Mouse (Mus musculus): ENCODE data around the gene Espn.

Gene Espn

DNA sequence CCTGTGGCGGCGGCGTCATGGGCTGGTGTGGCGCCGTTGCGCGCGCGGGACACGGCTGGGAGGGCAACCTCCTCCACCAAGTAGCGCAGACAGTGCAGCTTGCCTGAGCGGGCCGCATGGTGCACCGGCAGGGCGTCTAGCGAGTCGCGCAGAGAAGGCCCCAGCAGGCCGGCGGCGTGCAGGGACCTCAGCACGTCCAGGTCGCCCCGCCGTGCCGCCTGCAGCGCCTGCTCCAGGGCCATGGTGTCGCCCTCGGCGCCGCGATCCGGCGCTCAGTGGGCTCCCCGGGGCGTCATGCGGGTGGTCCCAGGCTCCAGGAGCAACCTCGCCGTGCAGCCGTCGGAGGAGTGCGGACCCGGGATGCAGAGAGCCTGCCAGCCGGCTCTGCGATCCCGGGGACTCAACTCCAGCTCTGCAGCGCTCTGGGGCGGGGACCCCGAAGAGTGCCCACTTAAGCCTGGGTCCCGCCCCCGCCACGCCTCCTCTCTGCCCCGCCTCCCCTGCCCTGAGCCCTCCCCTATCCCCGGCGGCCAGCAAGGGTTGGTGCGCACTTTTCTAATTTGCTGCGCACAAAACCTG is at the start of gene Espn:
Gene Espn, minus strand, starts transcription at position 406 of the 579 bp plus-strand sequence.
- peak in 1 of 2 experiments; percentile 67 for DNase-seq

- no peak for DNase-seq
Measured at GRCm38 (mm10) chr4:152201492-152201891, 49.3 kb upstream of the Espn start.

- no peak for DNase-seq
Measured at GRCm38 (mm10) chr4:152199617-152200016, 47.4 kb upstream of the Espn start.

GRCm38 (mm10) chr4:152197545-152197944 is 45.4 kb upstream of the Espn start:
- no peak for DNase-seq

GRCm38 (mm10) chr4:152196276-152196675 is 44.1 kb upstream of the Espn start:
- no peak for DNase-seq

DNA sequence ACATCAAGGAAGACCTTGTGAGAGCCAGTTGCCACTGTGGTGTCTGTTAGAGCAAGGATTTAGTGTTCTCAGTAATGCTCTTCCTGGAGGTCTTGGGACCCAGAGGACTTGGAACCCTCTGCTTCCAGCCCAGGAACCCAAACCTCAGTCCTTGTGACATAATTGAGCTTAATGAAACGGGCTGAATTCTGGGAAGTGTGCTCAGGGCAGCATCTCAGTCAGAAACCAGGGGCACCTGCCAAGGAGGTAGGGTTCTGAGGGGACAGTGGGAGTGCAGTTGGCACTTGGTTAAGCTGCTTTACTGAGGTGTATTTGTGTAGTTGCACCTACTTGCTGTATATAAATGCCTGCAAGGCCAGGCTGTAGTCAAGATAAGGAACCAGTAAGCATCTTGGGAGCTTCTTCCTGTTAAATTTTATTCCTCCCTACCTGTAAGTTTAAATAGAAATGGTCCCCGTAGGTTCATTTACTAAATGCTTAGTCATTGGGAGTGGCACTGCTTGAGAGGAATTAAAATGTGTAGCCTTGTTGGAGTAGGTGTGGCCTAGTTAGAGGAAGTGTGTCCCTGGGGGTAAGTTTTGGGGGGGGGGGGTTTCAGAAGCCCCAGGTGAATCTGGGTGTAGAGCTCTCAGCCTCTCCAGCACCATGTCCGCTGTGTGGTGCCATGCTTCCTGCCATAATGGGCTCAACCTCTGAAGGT is 42.5 kb upstream of the Espn start:
- DNase-seq = peak; percentile 71 to 76

DNA sequence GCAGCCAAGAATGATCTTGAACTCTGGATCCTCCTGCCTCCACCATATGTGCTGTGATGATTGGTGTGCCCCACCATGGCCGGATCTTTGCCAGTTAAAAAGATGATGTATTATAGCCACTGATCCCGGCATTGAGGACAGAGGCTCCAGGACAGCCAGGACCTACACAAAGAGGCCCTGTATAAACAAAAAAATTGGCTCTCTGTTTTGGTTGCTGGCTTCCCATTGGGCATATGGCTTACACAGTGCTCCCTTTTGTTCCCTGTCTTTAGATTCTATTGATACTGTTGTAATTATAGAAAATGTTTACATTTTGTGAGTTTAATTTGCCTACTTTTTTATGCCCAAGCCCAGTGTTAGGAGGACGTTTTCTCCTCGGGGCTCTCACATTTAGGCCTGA is 40.4 kb upstream of the Espn start:
- DNase-seq = no peak

- DNase-seq = no peak
Measured at GRCm38 (mm10) chr4:152190701-152191100, 38.5 kb upstream of the Espn start.

DNA sequence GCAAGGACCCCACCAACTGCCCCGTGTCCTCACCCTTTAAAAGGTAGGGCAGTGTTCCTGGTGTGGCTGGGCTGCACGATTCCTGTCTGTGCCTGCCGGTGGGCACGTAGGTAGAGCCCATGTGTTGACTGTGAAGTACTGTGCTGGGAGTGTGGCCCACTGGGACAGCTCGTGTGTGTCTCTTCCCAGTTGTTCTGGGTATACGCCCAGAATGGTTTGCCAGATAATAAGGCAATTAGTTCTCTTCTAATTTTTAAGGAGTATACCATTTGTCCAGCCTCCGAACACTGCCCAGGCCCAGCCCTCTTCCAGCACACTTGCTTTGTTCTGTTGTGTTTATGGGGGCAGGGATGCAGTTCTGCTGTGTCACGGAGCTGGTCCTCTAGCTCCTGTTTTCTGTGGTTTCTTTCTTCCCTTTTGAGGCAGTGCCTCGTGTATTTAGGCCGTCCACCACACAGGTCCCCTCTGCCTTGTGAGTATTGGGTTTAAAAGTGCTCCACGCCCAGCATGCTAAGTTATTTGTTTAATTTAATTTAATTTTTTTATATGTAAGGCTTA is 38.0 kb upstream of the Espn start:
- DNase-seq = no peak

DNA sequence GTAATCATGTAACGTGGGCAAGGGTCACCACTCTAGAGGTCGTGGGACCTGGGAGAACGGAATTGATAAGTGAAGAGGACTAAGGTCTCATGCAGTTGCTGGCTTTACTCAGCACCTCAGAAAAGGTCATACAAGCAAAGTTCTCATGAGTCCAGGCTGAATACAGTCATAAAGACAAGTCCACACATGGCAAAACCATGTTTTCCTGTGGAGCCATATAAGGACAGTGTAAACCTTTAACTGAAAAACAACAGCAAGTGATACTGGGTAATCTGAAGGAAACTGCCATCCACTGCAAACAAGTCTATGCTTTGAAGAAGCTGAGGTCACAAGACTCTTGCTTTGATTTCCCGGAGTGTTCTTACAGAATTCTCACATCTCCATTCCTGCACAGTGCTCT is 37.5 kb upstream of the Espn start:
- no peak for DNase-seq

GRCm38 (mm10) chr4:152189071-152189470 is 36.9 kb upstream of the Espn start:
- no peak for DNase-seq

GRCm38 (mm10) chr4:152188651-152189050 is 36.5 kb upstream of the Espn start:
- DNase-seq = no peak

- no peak for DNase-seq
Measured at GRCm38 (mm10) chr4:152187142-152187541, 35.0 kb upstream of the Espn start.

DNA sequence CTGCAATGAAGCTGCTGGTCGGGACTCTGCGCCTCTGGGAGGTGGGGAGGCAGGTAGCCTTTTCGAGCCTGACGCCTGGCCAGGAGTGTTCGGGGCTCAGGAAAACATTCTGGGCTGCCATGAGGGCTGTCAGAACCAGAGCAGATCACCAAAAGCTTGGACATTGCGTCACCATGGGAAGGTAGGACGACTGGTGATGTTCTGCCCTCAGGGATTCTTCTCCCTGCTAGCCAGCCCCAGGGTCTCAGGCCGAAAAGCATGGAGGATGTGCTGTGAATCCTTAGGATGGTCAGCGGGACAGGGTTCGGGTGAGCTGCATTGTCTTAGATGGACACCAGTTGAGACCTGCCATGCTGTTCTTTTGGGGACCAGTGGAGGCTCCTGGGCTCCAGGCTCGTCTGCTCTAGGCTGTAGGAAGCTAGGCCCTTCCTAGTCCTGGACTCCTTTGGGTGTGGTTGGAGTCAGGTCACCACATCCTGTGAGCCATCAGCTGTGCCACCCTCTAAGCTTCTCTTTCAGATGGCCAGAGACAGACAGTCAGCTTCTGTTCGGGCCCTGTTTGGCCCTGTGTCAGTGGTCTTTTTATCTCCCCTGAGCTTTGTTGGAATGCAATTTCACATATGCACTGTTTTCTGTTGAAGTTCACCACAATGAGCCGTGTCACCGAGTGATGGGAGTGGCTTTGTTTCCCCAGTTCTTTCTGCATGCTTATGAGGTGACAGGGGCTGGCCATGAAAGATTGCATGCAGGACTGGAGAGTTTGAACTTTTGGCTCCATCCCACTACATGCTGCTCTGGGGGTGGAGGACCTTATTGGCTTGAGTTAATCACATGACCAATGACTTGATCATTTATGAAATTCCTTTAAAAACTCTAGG is 34.3 kb upstream of the Espn start:
- no peak for DNase-seq

GRCm38 (mm10) chr4:152185510-152186204 is 33.5 kb upstream of the Espn start:
- DNase-seq = peak in 1 of 2 experiments; percentile 33

DNA sequence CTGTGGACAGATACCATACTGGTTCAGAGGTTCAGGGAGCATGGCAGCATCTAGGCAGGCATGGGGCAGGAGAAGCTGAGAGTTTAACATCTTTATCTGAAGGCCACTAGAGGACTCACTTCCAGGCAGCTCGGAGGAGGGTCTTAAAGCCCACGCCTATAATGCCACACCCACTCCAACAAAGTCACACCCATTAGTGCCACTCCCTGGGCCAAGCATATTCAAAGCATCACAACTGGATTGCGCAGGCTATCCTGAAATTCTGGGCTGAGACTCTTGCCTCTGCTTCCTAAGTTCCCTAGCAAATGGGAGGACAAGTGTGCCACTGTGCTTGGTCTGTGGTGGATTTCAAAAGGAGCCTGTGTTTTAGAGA is 33.0 kb upstream of the Espn start:
- DNase-seq = no peak

GRCm38 (mm10) chr4:152184353-152185035 is 32.3 kb upstream of the Espn start:
- peak; percentile 71 to 76 for DNase-seq

DNA sequence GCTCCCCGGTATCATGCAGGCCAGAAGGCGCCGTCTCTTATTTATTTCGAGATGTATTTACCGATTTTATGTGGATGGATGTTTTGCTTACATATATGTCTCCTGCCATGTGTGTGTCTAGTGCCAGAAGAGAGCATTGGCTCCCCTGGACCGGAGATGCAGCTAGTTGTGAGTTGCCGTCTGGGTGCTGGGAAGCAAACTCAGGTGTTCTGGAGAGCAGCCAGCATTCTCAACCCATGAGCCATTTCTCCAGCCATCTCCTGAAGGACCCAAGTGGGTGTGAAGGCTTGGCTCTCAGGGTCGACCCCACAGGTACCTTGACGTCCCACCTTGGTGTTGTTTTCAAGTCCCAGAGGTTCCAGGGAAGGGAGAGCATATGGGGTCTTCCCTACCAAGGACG is 30.0 kb upstream of the Espn start:
- DNase-seq = no peak

- DNase-seq = peak; percentile 74 to 76
Measured at GRCm38 (mm10) chr4:152179946-152180660, 27.9 kb upstream of the Espn start.

DNA sequence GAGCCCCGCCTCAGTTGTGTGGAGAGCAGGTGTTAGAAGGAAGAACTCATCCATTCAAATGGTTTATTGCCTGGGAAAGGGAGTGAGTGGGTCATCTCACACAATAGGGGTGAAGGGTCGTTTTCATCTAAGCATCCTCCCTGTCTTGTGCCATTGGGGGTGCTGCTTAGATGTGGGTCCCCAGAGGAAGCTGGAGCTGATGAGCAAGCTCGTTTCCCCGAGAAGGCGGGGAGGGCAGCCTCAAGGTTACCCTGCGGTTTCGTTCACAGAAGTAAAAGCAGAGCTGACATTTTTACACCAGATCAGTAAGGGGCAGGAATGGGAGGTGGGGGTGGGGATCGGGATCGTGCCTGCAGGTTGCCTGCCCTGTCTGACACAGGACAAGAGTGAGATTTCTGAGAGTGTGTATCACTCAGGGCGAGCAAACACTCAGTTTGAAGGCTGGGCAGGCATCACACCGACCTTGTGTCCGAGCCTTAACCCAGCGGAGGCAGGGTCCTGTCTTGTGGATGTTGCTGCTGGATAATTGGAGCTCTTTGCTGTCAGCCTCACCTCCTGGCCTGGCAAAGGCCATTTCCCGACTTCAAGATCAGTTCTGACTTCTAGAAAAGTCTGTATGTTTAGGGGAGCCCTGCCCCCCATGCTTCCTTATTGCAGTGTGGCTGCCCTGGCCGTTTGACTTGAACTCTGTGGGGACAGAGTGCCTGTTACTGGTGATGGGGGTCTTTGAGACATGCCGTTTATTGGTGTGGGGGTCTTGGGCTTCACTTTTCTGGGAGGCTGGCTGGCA is 26.9 kb upstream of the Espn start:
- DNase-seq = peak in 1 of 2 experiments; percentile 29
